Mouse (Mus musculus) forebrain, embryonic 16.5 days (tissue): ENCODE results near the gene Sfmbt2. TPM values are rescaled to one million over a fixed set of nuclear protein-coding genes. Genes with fewer than 3 reads are reported as not detected.
"Not testable (repeated sequence)": the region's sequence is repeated elsewhere in the genome, so short reads cannot be mapped to it uniquely, and the experiment has no call there.

Experiments
- ATAC-seq: fragments of 200-750 bp; cut with Nextera tagmentation; 2 replicates; pipeline ENCODE4 v1.8.0; 2017; ENCODE audit warnings: mild to moderate bottlenecking, moderate library complexity
- H3K27ac ChIP-seq: fragments of 300-500 bp; sonication (generic); 2 replicates; pipeline ENCODE4 v1.5.1; 2014; ENCODE audit warnings: low read length, control low read depth
- H3K27me3 ChIP-seq: fragments of 300-500 bp; sonication (generic); replicated peaks from 2 replicates; pipeline ENCODE4 v1.6.1; 2014; ENCODE audit warnings: low read length; ENCODE audit not compliant: control insufficient read depth, insufficient read depth
- H3K36me3 ChIP-seq: fragments of 300-500 bp; sonication (generic); 2 replicates; pipeline ENCODE4 v1.6.1; 2014; ENCODE audit not compliant: control insufficient read depth, insufficient read depth
- H3K4me1 ChIP-seq: fragments of 300-500 bp; sonication (generic); replicated peaks from 2 replicates; pipeline ENCODE4 v1.6.1; 2014; ENCODE audit warnings: low read length; ENCODE audit not compliant: control insufficient read depth, insufficient read depth
- H3K4me2 ChIP-seq: fragments of 300-500 bp; sonication (generic); 2 replicates; pipeline ENCODE4 v1.6.1; 2014; ENCODE audit warnings: mild to moderate bottlenecking, low read length, control low read depth
- H3K4me3 ChIP-seq: fragments of 300-500 bp; sonication (generic); replicated peaks from 2 replicates; pipeline ENCODE4 v1.5.1; 2014; ENCODE audit warnings: mild to moderate bottlenecking, low read length, control low read depth
- H3K9ac ChIP-seq: fragments of 300-500 bp; sonication (generic); replicated peaks from 2 replicates; pipeline ENCODE4 v1.6.1; 2014; ENCODE audit warnings: low read depth, low read length, control low read depth
- H3K9me3 ChIP-seq: fragments of 300-500 bp; sonication (generic); 2 replicates; pipeline ENCODE4 v1.6.1; 2016; ENCODE audit warnings: low read length; ENCODE audit not compliant: control insufficient read depth
- WGBS: fragments of 180-500 bp; shearing (Covaris S2); extraction: QIAGEN DNeasy Blood & Tissue Kit; methylation state at CpG from one replicate; pipeline ENCODE4 v1.1.7; 2014; 5-methylcytosine and 5-hydroxymethylcytosine counted together
- polyA plus RNA-seq: library from polyadenylated mRNA; unstranded; fragments of >200 nt; fragmentation: Nextera tagmentation; extraction: Ambion mirVana; gene quantifications from 2 replicates; pipeline ENCODE4 v1.2.1, GENCODE M21; 2015

The Sfmbt2 gene
- 2.3 and 3.7 TPM in 2 replicates for polyA plus RNA-seq

GRCm38 (mm10) chr2:10370176-10370575 lies at the start of gene Sfmbt2:
Gene Sfmbt2, plus strand, starts transcription at chr2:10370510.
- Histone ChIP-seq H3K4me3 (no peak within 1 kb of the TSS), H3K9me3 (no peaks in the 10 kb centered on the region), H3K36me3 (no peaks in the 10 kb centered on the region), H3K27ac (no peak within 1 kb of the TSS), H3K27me3 (peaks cover 54% of the 10 kb centered on the region), H3K4me1 (peaks cover 21% of the 10 kb centered on the region), H3K4me2 (no peak within 1 kb of the TSS), H3K9ac (no peak within 1 kb of the TSS)
- WGBS = 2% methylated on average over 10 of the region's 10 CpGs
- ATAC-seq = no peak

- 72% methylated on average over 6 of the region's 6 CpGs for WGBS
- H3K4me1 ChIP-seq = no peaks in the 10 kb centered on the region
- H3K4me2 ChIP-seq = no peak overlapping the region
- H3K9ac ChIP-seq = no peak overlapping the region
- H3K36me3 ChIP-seq = no peaks in the 10 kb centered on the region
- ATAC-seq = no peak
- H3K27me3 ChIP-seq = no peaks in the 10 kb centered on the region; the same call in 1 of the 2 replicates
- no peak overlapping the region for H3K4me3 ChIP-seq
- H3K27ac ChIP-seq = no peak overlapping the region
- H3K9me3 ChIP-seq = no peaks in the 10 kb centered on the region
Observed at GRCm38 (mm10) chr2:10321093-10321492, 49.2 kb upstream of the Sfmbt2 start.

GRCm38 (mm10) chr2:10323173-10323572 lies 47.1 kb upstream of the Sfmbt2 start:
- 82% methylated on average over 4 of the region's 4 CpGs for WGBS
- H3K9me3 ChIP-seq = no peaks in the 10 kb centered on the region
- ATAC-seq = no peak
- H3K27ac ChIP-seq = no peak overlapping the region
- no peaks in the 10 kb centered on the region for H3K36me3 ChIP-seq
- H3K4me2 ChIP-seq = no peak overlapping the region
- H3K9ac ChIP-seq = no peak overlapping the region
- H3K4me1 ChIP-seq = no peaks in the 10 kb centered on the region
- no peaks in the 10 kb centered on the region for H3K27me3 ChIP-seq
- no peak overlapping the region for H3K4me3 ChIP-seq

GRCm38 (mm10) chr2:10324980-10325379 lies 45.3 kb upstream of the Sfmbt2 start:
- WGBS = 81% methylated on average over 4 of the region's 4 CpGs
- Histone ChIP-seq H3K4me1 (no peaks in the 10 kb centered on the region; the same call in 1 of the 2 replicates), H3K9me3 (no peaks in the 10 kb centered on the region), H3K4me2 (no peak overlapping the region), H3K36me3 (no peaks in the 10 kb centered on the region), H3K27ac (no peak overlapping the region), H3K9ac (no peak overlapping the region), H3K4me3 (no peak overlapping the region), H3K27me3 (no peaks in the 10 kb centered on the region)
- no peak for ATAC-seq

GRCm38 (mm10) chr2:10330216-10330615 lies 40.1 kb upstream of the Sfmbt2 start:
- H3K9me3 ChIP-seq = no peaks in the 10 kb centered on the region
- peaks cover 10% of the 10 kb centered on the region for H3K27me3 ChIP-seq
- no peak overlapping the region for H3K4me3 ChIP-seq
- H3K4me1 ChIP-seq = no peaks in the 10 kb centered on the region; the same call in 1 of the 2 replicates
- no peak for ATAC-seq
- no peak overlapping the region for H3K27ac ChIP-seq
- H3K36me3 ChIP-seq = no peaks in the 10 kb centered on the region
- 89% methylated on average over 5 of the region's 5 CpGs for WGBS
- no peak overlapping the region for H3K4me2 ChIP-seq
- no peak overlapping the region for H3K9ac ChIP-seq

- no peak for ATAC-seq
- no peak overlapping the region for H3K4me3 ChIP-seq
- no peaks in the 10 kb centered on the region; the same call in 1 of the 2 replicates for H3K4me1 ChIP-seq
- no peak overlapping the region for H3K9ac ChIP-seq
- H3K27me3 ChIP-seq = peaks cover 12% of the 10 kb centered on the region
- 1% methylated on average over 6 of the region's 6 CpGs for WGBS
- no peaks in the 10 kb centered on the region for H3K9me3 ChIP-seq
- H3K4me2 ChIP-seq = no peak overlapping the region
- no peaks in the 10 kb centered on the region for H3K36me3 ChIP-seq
- H3K27ac ChIP-seq = no peak overlapping the region
Observed at GRCm38 (mm10) chr2:10334299-10334698, 36.0 kb upstream of the Sfmbt2 start.

GRCm38 (mm10) chr2:10335037-10335608 lies 35.2 kb upstream of the Sfmbt2 start:
- Histone ChIP-seq H3K9me3 (no peaks in the 10 kb centered on the region), H3K4me2 (no peak overlapping the region), H3K27ac (no peak overlapping the region), H3K27me3 (peaks cover 12% of the 10 kb centered on the region), H3K4me3 (no peak overlapping the region), H3K4me1 (no peaks in the 10 kb centered on the region), H3K36me3 (no peaks in the 10 kb centered on the region), H3K9ac (no peak overlapping the region)
- ATAC-seq = no peak
- WGBS = 56% methylated on average over 4 of the region's 4 CpGs

GRCm38 (mm10) chr2:10340022-10340421 lies 30.3 kb upstream of the Sfmbt2 start:
- no peak overlapping the region for H3K9ac ChIP-seq
- WGBS = 71% methylated on average over 1 of the region's 1 CpGs
- no peak overlapping the region for H3K27ac ChIP-seq
- ATAC-seq = no peak
- no peak overlapping the region for H3K4me2 ChIP-seq
- no peaks in the 10 kb centered on the region for H3K9me3 ChIP-seq
- no peaks in the 10 kb centered on the region for H3K4me1 ChIP-seq
- H3K27me3 ChIP-seq = 0 out of 2 replicates have a peak, but pooled peaks cover 4% of the 10 kb centered on the region
- no peaks in the 10 kb centered on the region for H3K36me3 ChIP-seq
- H3K4me3 ChIP-seq = no peak overlapping the region

- H3K4me1 ChIP-seq = no peaks in the 10 kb centered on the region
- no peaks in the 10 kb centered on the region for H3K9me3 ChIP-seq
- H3K27ac ChIP-seq = no peak overlapping the region
- H3K9ac ChIP-seq = no peak overlapping the region
- no peaks in the 10 kb centered on the region for H3K36me3 ChIP-seq
- H3K4me2 ChIP-seq = no peak overlapping the region
- no peak overlapping the region for H3K4me3 ChIP-seq
- no peaks in the 10 kb centered on the region for H3K27me3 ChIP-seq
- no peak for ATAC-seq
- WGBS = 82% methylated on average over 5 of the region's 5 CpGs
Observed at GRCm38 (mm10) chr2:10343523-10343922, 26.8 kb upstream of the Sfmbt2 start.

GRCm38 (mm10) chr2:10344073-10344472 lies 26.2 kb upstream of the Sfmbt2 start:
- ATAC-seq, H3K27ac ChIP-seq, H3K9me3 ChIP-seq, H3K4me1 ChIP-seq, H3K27me3 ChIP-seq, H3K36me3 ChIP-seq, H3K4me3 ChIP-seq, H3K9ac ChIP-seq, H3K4me2 ChIP-seq: not testable (repeated sequence)
- 96% methylated on average over 1 of the region's 1 CpGs for WGBS
